Mouse (Mus musculus) frontal cortex, adult (tissue): ENCODE data around the gene Atp5l.

Source experiments
- ATAC-seq: cut with Nextera tagmentation; 2 replicates; pipeline ENCODE4 v1.9.2; 2017; ENCODE audit warnings: mild to moderate bottlenecking, moderate library complexity, mixed read lengths; ENCODE audit not compliant: low TSS enrichment

Gene Atp5l

DNA sequence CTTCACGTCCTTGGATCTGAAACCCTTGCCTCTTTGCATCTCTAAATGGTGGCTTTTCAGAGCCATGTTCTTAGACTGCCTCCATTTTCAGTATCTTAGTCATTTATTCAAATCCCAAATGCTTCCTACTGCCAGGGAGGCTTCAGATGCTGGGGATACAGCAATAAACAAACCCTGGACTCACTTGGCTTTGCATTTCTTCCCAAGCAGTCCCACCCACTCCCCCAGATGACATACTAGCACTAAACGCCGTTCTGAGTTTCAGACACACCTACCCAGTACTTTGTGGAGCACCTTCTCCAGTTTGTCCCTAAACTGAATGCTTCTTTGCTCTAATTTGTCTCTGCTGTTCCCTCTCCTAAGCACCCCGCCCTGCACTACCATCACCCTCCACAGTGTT, 23.5 kb downstream of the Atp5l start:
- peak; percentile 82; the same call in 1 of the 2 replicates for ATAC-seq

GRCm38 (mm10) chr9:44892664-44893063, 27.9 kb downstream of the Atp5l start:
- ATAC-seq, result no peak

DNA sequence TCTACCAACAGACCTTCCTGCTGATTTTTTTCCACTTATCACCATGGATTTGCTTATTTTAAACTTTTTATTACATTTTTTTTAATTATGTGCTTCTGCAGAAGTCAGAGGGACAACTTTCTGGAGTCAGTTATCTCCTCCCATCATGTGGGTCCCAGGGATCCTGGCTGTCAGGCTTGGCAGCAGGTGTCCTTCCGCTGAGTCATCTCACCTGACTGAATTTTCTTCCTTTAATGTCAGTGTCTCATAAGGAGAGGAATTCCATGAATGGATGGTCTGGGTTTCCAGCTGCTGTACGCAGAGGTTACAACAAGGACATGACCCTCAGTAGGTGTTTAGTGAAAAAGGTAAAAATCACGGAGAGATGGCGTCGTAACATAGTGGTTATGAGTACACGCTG, 29.3 kb downstream of the Atp5l start:
- no peak for ATAC-seq

DNA sequence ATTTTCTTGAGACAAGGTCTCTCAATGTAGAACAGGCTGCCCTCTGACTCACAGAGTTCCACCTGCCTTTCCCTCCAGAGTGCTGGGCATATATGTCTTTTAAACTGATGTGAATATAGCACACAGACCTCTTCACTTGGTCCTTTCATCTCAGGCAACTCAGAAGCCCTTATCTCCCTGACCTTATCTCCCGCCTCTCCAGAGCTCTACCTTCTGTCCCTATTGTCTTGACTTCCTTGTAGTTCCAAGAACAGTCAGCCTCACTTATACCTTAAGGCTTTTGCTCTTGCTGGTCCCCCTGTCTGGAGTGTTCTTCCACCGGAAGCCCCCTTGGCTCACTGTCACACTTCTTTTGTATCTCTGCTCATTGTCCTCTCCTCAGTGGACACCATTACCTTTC, 30.4 kb downstream of the Atp5l start:
- no peak for ATAC-seq

DNA sequence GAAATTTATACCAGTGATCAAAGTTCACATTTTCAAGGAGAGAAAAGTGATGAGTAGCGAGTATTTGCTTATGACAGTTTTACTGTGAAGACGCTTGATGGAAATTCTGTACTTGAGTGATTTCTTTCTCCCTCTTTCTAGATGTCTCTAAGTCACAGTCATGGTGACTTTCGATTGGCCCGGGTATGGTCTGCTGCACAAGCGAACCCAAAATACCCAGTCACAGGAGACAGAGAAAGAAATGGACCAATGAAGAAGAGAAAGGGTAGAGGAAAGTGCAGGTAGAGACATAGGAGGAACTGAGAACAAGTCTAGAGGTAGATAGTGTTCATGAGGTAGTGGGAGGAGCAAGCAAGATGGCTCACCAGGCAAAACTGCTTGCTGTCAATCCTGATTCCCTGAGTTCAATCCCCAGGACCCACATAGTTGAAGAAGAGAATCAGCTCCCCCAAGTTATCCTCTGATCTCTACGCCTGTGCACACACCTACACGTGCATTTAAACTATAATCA, 32.4 kb downstream of the Atp5l start:
- ATAC-seq, result no peak

DNA sequence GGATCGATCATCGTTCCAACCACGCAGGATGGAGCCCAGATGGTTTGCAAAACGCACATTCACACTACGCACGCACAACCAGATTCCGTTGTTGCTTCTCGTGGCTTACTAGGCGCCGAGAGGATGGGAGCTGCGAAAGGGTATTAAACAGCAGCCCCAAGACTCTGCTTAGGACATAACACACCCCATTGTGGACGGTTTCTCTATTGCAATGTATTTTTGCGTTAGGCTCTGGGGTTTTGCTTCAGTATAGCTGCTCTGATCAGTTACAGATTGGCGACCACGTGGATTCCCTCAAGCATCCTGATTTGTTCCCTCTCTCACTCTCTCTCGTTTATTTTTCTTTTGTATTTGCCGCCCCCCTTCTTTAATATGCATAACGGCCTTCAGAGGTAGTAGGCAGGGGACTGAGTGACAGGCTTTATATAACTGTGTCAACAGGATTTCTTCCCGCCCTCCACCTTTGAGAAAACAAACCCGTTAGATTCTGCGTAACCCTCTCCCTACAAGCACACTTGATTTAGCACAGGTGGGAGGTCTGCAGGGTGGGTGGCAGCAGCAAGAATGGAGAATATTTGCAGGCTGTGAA, 37.5 kb downstream of the Atp5l start:
- ATAC-seq, result peak; percentile 29; the same call in 1 of the 2 replicates

DNA sequence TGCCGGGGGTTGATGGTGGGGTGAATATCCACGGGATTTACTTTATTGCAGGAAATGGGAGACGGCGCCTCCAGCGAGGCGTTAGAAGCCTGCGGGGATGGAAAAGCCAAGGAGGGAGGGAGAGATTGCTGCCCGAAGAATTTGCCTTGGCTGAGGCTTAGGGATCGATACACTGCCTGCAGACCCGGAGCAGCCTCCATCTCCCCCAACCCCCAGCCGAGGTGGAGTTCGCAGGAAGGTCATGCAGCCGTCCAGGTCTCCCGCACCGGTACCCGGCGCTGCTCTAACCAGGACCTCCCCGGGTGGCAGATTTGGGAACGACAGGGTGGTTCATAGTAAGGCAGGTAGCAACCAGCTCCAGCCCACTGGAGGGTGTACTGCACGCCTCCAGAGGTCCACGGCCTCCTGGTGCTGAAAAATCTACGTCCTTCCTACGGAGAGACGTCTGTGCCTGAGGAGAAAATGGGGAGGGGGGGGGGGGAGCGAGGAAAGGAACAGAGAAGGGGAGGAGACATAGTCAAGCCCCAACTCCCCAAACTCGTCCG, 38.0 kb downstream of the Atp5l start:
- peak; percentile 8; the same call in 1 of the 2 replicates for ATAC-seq

GRCm38 (mm10) chr9:44881941-44882435, 38.6 kb downstream of the Atp5l start:
- ATAC-seq, result peak; percentile 35

DNA sequence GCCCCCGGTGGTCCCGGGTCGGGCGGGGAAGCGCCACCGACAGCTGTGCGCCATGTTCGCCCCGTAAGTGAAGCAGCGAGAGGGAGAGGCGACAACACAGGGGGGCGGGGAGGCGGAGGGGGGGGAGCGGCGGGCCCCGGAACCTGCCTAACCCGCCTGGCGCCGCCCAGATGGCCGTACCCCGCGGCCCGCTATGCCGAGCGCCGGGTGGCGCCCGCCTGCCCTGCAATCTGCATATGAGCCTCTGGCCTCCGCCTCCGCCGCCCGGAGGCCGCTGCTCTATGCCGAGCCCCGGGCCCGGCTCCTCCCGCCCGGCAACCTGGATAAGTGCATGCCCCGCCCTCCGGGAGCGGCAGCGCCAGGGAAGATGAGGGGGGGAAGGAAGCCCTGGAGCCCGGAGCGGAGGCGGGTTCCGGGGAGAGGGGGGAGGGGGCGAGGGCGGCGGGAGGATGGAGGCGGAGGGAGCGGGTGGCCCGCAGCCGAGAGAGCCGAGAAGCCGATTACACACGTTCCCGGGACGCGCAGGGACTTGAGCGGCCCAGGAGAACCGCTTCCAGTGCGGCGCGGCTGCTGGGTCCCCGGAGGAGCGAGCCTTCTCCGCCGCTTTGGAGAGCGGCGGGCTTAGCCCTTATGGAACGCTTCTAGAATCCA, 39.2 kb downstream of the Atp5l start, which contains the start of gene Kmt2a:
Kmt2a (minus strand) TSS at position 76 of the 651 bp plus-strand sequence.
- peak; percentile 32 for ATAC-seq

- no peak for ATAC-seq
Measured at GRCm38 (mm10) chr9:44880309-44881081, 40.0 kb downstream of the Atp5l start.

- no peak for ATAC-seq
Measured at GRCm38 (mm10) chr9:44879694-44880271, 40.8 kb downstream of the Atp5l start.

- ATAC-seq, result no peak
Measured at GRCm38 (mm10) chr9:44878776-44879500, 41.6 kb downstream of the Atp5l start.

DNA sequence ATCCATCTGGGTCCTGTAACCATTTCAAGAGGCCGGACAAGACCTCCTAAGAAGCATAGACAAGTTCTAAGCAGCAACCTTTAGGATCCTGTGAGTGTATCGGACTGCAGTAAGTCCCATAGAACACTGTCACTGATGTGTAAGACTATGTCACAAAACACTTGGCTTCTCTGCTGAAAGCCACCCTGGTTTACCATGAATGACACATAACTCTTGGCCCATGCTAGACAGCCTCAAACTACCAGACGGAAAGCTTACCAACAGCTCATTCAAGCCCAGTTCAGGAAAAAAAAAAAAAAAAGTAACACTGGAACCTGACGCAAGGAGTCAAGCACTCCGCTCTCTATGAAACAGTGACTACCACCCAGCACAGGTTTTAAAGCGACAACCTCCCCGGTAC, 42.9 kb downstream of the Atp5l start:
- ATAC-seq, result no peak

DNA sequence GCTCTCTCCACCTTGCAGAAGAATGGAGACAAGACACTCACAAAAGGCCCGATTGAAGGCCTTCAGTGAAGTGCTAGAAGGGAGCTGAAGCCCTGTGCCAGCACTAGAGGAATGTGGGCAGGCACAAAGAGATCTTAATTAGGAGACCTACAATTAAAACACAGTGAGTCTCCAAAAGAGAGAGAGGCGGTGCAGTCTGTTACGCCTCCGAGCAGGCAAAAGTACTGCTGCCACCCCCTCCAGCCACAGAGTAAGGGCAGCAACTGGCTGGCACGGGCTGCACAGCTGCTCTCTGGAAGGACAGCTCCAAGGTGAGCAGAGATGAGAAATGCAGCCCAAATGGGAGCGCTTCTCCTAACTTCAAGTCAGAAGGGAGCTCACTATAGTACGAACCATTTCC, 45.1 kb downstream of the Atp5l start:
- peak; percentile 58 for ATAC-seq

DNA sequence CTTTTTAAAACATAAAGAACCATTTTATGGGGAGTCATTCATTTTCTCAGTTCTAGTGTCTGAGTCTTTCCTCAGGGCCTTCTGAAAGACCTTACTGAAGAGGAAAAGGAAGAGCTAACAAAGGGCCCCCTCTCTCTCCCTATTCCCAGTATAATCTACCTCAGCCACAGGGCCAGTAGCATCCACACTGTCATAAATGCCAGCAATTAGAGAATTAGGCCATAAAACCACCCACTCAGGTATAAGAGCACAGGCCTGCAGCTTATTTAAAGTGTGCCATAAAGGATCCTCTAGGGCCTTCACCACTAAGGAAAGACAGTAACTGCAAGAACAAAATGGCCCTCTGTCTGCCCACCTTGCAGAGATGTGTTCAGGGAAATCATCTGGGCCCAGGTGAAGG, 46.3 kb downstream of the Atp5l start:
- no peak for ATAC-seq

- ATAC-seq, result no peak
Measured at GRCm38 (mm10) chr9:44873665-44874064, 46.9 kb downstream of the Atp5l start.

DNA sequence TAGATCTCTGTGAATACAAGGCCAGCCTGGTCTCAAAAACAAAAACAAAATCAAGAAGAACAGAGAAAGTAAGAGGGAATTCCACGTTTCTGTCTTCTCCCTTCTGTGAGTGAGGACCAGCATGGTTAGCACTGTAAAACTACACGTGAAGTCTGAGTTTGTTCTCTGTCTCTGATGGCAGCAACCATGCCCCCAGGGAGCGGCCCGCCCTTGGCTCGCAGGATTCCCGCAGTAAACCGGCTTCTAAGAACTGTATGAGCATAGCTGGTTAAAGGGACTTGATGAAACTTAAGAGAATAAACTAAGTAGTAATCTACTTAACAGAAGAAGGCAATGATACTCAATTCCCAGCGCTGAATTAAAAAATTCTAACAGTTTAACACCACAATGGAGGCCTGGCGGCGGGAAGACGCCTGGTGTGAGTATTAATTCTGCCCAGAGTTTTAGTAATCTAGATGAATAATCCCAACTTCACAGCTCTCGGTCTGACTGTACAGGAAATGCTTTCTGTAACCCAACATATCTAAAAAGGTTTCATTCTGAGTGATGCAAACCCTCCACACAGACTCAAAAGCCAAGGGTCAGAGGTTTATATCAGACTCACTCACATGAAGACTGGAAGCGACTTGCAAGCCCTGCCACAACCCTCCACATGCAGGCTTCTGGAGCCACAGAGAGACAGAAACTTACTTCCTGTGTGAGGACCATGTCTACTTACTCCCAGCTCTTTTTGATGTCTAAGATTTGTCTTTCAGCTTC, 52.0 kb downstream of the Atp5l start:
- ATAC-seq, result no peak

DNA sequence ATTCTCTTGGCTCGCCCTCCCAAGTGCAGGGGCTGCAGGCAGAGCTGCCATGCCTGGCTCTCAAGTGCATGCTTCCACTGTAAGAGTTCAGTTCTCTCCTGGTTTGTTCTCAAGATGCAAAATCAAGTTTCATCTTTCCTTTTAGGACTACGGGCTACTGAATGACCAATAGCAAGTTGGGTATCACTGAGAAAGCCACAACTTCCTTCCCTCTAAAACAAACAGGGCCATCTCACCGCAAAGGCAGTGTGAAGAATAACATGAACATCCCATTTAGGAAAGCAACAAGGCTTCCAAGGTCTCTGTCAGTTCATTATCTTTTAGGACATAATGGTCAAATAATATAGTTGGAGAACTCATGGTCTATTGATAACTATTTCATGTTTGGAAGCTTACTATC, 52.9 kb downstream of the Atp5l start:
- ATAC-seq, result no peak

- no peak for ATAC-seq
Measured at GRCm38 (mm10) chr9:44866501-44867240, 53.9 kb downstream of the Atp5l start.
